Comparison of ENCODE assay signal across 11 mouse cellular contexts in the genomic region with DNA sequence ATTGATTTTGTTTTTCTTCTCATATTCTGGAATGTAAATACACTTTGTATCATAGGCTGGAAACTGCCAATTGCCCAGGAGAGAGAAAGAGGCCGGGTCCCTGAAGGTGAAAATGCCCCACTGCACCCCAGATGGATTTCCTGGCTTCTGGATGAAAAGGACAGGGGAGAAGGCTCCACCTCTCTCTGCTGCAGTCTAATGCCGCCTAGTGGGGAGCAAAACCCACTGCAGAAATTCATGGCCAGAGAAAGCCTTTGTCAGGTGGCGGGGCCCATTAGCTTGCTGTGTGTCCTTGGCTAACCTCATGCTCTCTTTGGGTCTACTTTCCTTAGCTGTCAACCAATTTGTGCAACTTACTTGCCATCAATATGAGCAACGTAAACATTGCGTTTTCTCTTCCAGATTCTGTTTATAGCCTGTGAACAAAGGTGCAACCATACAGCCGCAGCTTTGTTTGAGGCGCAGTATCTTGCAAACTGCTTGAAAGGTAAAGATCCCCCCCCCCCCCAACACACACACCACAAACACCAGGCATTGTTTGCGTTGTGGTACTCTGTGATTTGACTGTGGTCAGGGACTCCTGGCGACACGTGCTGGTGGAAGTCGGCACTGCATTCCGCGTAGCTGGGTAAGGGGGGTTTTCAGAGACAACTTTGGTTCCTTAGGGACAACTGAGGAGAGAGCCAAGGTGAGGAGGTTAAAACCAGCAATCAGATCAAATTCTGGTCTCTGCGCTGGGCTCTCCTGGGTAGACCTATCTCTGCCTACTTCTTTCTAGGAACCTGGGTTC. TPM values are rescaled to one million over a fixed set of nuclear protein-coding genes. Genes with fewer than 3 reads are reported as not detected.
DNase-seq lines count a peak whose midpoint lies in the region; ATAC-seq and TF ChIP-seq lines count a peak whose summit lies in the region.
"Had no signal": no experiment of that assay in that cellular context is flagged by ENCODE, and none has a peak within 500 bp of the region (broad histone marks: within the 10 kb centered on the region; RNA-seq: fewer than 3 reads in every experiment).

No protein-coding gene starts in this region.

- TF ChIP-seq CTCF in intestine, postnatal 0 days (IDR thresholded peaks at IDR 0.05; ENCODE audit: low read depth), result peak; percentile 81

- H3K9ac ChIP-seq in intestine, postnatal 0 days (ENCODE audit: low read depth, low read length), result no peak overlapping the region
- H3K9ac ChIP-seq in intestine, embryonic 16.5 days (ENCODE audit: low read depth, low read length), result no peak overlapping the region
- no peak overlapping the region for H3K9ac ChIP-seq in hindbrain, embryonic 12.5 days
- no peak overlapping the region for H3K9ac ChIP-seq in forebrain, embryonic 13.5 days
- H3K9ac ChIP-seq: lung, embryonic 15.5 days; stomach, embryonic 15.5 days had no signal

- H3K27me3 ChIP-seq in intestine, postnatal 0 days (replicated peaks; ENCODE audit: control insufficient read depth, insufficient read depth, low read length), result no peaks in the 10 kb centered on the region
- H3K27me3 ChIP-seq in intestine, embryonic 16.5 days (replicated peaks; ENCODE audit: control insufficient read depth, insufficient read depth, low read length), result no peaks in the 10 kb centered on the region
- H3K27me3 ChIP-seq in hindbrain, embryonic 12.5 days, result no peaks in the 10 kb centered on the region
- H3K27me3 ChIP-seq in forebrain, embryonic 13.5 days, result peaks cover 5% of the 10 kb centered on the region; the same call in 1 of the 2 replicates
- H3K27me3 ChIP-seq: lung, embryonic 15.5 days; stomach, embryonic 15.5 days had no signal

- no peaks in the 10 kb centered on the region for H3K9me3 ChIP-seq in intestine, postnatal 0 days (ENCODE audit: control insufficient read depth)
- no peaks in the 10 kb centered on the region for H3K9me3 ChIP-seq in intestine, embryonic 16.5 days (ENCODE audit: control insufficient read depth, low read length)
- no peaks in the 10 kb centered on the region for H3K9me3 ChIP-seq in hindbrain, embryonic 12.5 days (replicated peaks)
- no peaks in the 10 kb centered on the region for H3K9me3 ChIP-seq in forebrain, embryonic 13.5 days (replicated peaks)
- H3K9me3 ChIP-seq: lung, embryonic 15.5 days; stomach, embryonic 15.5 days had no signal

- peak; percentile 75 for DNase-seq in ZHBTc4 (ENCODE audit: low read depth, low spot score)
- DNase-seq in kidney, postnatal 4 days, result peak; percentile 63 to 71
- no peak for DNase-seq in urinary bladder, postnatal 10 days (ENCODE audit: low spot score)

- no peak for ATAC-seq in intestine, postnatal 0 days
- no peak for ATAC-seq in intestine, embryonic 16.5 days
- ATAC-seq in CD4-positive, CD25-positive, alpha-beta regulatory T cell, adult 4 months, result peak; percentile 34
- no peak for ATAC-seq in hindbrain, embryonic 12.5 days (ENCODE audit: low FRiP score)
- no peak for ATAC-seq in forebrain, embryonic 13.5 days

- no peaks in the 10 kb centered on the region for H3K4me1 ChIP-seq in intestine, postnatal 0 days (replicated peaks; ENCODE audit: control insufficient read depth, insufficient read depth, low read length)
- peaks cover 17% of the 10 kb centered on the region for H3K4me1 ChIP-seq in intestine, embryonic 16.5 days (ENCODE audit: control insufficient read depth, insufficient read depth, low read length)
- H3K4me1 ChIP-seq in hindbrain, embryonic 12.5 days, result peaks cover 15% of the 10 kb centered on the region
- H3K4me1 ChIP-seq in forebrain, embryonic 13.5 days, result no peaks in the 10 kb centered on the region
- H3K4me1 ChIP-seq: stomach, embryonic 15.5 days had no signal

- H3K4me2 ChIP-seq in intestine, postnatal 0 days (replicated peaks; ENCODE audit: low read depth), result no peak overlapping the region
- no peak overlapping the region for H3K4me2 ChIP-seq in intestine, embryonic 16.5 days (ENCODE audit: low read depth, low read length)
- no peak overlapping the region for H3K4me2 ChIP-seq in hindbrain, embryonic 12.5 days (replicated peaks)
- no peak overlapping the region for H3K4me2 ChIP-seq in forebrain, embryonic 13.5 days
- H3K4me2 ChIP-seq: lung, embryonic 15.5 days; stomach, embryonic 15.5 days had no signal

- H3K36me3 ChIP-seq in intestine, postnatal 0 days (ENCODE audit: control insufficient read depth, insufficient read depth), result no peaks in the 10 kb centered on the region
- no peaks in the 10 kb centered on the region for H3K36me3 ChIP-seq in intestine, embryonic 16.5 days (ENCODE audit: control insufficient read depth, insufficient read depth, low read length)
- H3K36me3 ChIP-seq in hindbrain, embryonic 12.5 days, result no peaks in the 10 kb centered on the region
- no peaks in the 10 kb centered on the region for H3K36me3 ChIP-seq in forebrain, embryonic 13.5 days (ENCODE audit: poor library complexity, severe bottlenecking)
- H3K36me3 ChIP-seq: lung, embryonic 15.5 days; stomach, embryonic 15.5 days had no signal

- H3K4me3 ChIP-seq in intestine, postnatal 0 days (ENCODE audit: low read depth, low read length), result no peak overlapping the region
- no peak overlapping the region for H3K4me3 ChIP-seq in intestine, embryonic 16.5 days (ENCODE audit: low read length)
- H3K4me3 ChIP-seq in hindbrain, embryonic 12.5 days, result no peak overlapping the region
- H3K4me3 ChIP-seq in forebrain, embryonic 13.5 days, result no peak overlapping the region
- H3K4me3 ChIP-seq: erythroblast, embryonic 14.5 days; lung, embryonic 15.5 days; stomach, embryonic 15.5 days had no signal

- 40% methylated on average over 14 of the region's 14 CpGs for WGBS in intestine, postnatal 0 days
- whole genome bisulfite sequencing in intestine, embryonic 16.5 days, result 33% methylated on average over 14 of the region's 14 CpGs
- WGBS in hindbrain, embryonic 12.5 days, result 43% methylated on average over 14 of the region's 14 CpGs
- 42% methylated on average over 14 of the region's 14 CpGs for WGBS in forebrain, embryonic 13.5 days

- no peak overlapping the region for H3K27ac ChIP-seq in intestine, postnatal 0 days (ENCODE audit: low read depth, low read length)
- no peak overlapping the region for H3K27ac ChIP-seq in intestine, embryonic 16.5 days (ENCODE audit: low read length)
- no peak overlapping the region for H3K27ac ChIP-seq in hindbrain, embryonic 12.5 days
- no peak overlapping the region for H3K27ac ChIP-seq in forebrain, embryonic 13.5 days
- H3K27ac ChIP-seq: lung, embryonic 15.5 days; stomach, embryonic 15.5 days had no signal

RNA-seq across cellular contexts. Expression of a gene that starts 13.4 kb away (rescaled TPM):
- polyA plus RNA-seq in intestine, postnatal 0 days (2015; fragmentation: Nextera tagmentation; extraction: Ambion mirVana), result 49.8 and 52.6 TPM in 2 replicates
- polyA plus RNA-seq in intestine, embryonic 16.5 days (2015; fragmentation: Nextera tagmentation; extraction: Ambion mirVana), result 0.65 and 0.93 TPM in 2 replicates
- 1 to 10 TPM in 1 of 2 experiments, under 1 TPM in 1; 0.70 to 2.7 TPM for polyA plus RNA-seq in CD4-positive, CD25-positive, alpha-beta regulatory T cell, adult 4 months (2017; shearing (Covaris generic))
- 4.1 and 4.5 TPM in 2 replicates for polyA plus RNA-seq in hindbrain, embryonic 12.5 days (2016; fragmentation: Nextera tagmentation; extraction: Ambion mirVana)
- polyA plus RNA-seq in forebrain, embryonic 13.5 days (2015; fragmentation: Nextera tagmentation; extraction: Ambion mirVana), result 0.11 and 0.14 TPM in 2 replicates

RNA-seq across cellular contexts. Expression of a gene that starts 14.0 kb away (rescaled TPM):
- 8.8 and 10.0 TPM in 2 replicates for polyA plus RNA-seq in intestine, postnatal 0 days (2015; fragmentation: Nextera tagmentation; extraction: Ambion mirVana)
- polyA plus RNA-seq in intestine, embryonic 16.5 days (2015; fragmentation: Nextera tagmentation; extraction: Ambion mirVana), result 2.0 and 3.2 TPM in 2 replicates
- not detected for polyA plus RNA-seq in CD4-positive, CD25-positive, alpha-beta regulatory T cell, adult 4 months (2017; shearing (Covaris generic))
- polyA plus RNA-seq in hindbrain, embryonic 12.5 days (2016; fragmentation: Nextera tagmentation; extraction: Ambion mirVana), result 16.9 and 18.8 TPM in 2 replicates
- 5.5 and 8.2 TPM in 2 replicates for polyA plus RNA-seq in forebrain, embryonic 13.5 days (2015; fragmentation: Nextera tagmentation; extraction: Ambion mirVana)
- polyA plus RNA-seq: erythroblast, embryonic 14.5 days had no signal

RNA-seq across cellular contexts. Expression of a gene that starts 14.3 kb away (rescaled TPM):
- polyA plus RNA-seq in intestine, postnatal 0 days (2015; fragmentation: Nextera tagmentation; extraction: Ambion mirVana), result 25.0 and 26.8 TPM in 2 replicates
- polyA plus RNA-seq in intestine, embryonic 16.5 days (2015; fragmentation: Nextera tagmentation; extraction: Ambion mirVana), result 28.6 and 33.7 TPM in 2 replicates
- 10 to 100 TPM; 12.2 to 16.0 TPM for polyA plus RNA-seq in CD4-positive, CD25-positive, alpha-beta regulatory T cell, adult 4 months (2017; shearing (Covaris generic))
- polyA plus RNA-seq in hindbrain, embryonic 12.5 days (2016; fragmentation: Nextera tagmentation; extraction: Ambion mirVana), result 39.0 and 43.9 TPM in 2 replicates
- polyA plus RNA-seq in forebrain, embryonic 13.5 days (2015; fragmentation: Nextera tagmentation; extraction: Ambion mirVana), result 22.1 and 24.0 TPM in 2 replicates

RNA-seq across cellular contexts. Expression of a gene that starts 43.4 kb away (rescaled TPM):
- polyA plus RNA-seq in intestine, postnatal 0 days (2015; fragmentation: Nextera tagmentation; extraction: Ambion mirVana), result 173 and 174 TPM in 2 replicates
- polyA plus RNA-seq in intestine, embryonic 16.5 days (2015; fragmentation: Nextera tagmentation; extraction: Ambion mirVana), result 273 and 293 TPM in 2 replicates
- polyA plus RNA-seq in CD4-positive, CD25-positive, alpha-beta regulatory T cell, adult 4 months (2017; shearing (Covaris generic)), result 100 to 1,000 TPM; 373 to 544 TPM
- 290 and 291 TPM in 2 replicates for polyA plus RNA-seq in hindbrain, embryonic 12.5 days (2016; fragmentation: Nextera tagmentation; extraction: Ambion mirVana)
- 278 and 309 TPM in 2 replicates for polyA plus RNA-seq in forebrain, embryonic 13.5 days (2015; fragmentation: Nextera tagmentation; extraction: Ambion mirVana)
